Mouse (Mus musculus): ENCODE data around the gene Myt1l.

Gene Myt1l

GRCm38 (mm10) chr12:29937851-29938375 is 409.7 kb downstream of the Myt1l start:
- Histone ChIP-seq H3K36me3 (ENCODE audit: control insufficient read depth, insufficient read depth, low read length, poor library complexity, severe bottlenecking) (no peaks in the 10 kb centered on the region), H3K27me3 (ENCODE audit: control insufficient read depth, insufficient read depth, low read length, poor library complexity, severe bottlenecking) (no peaks in the 10 kb centered on the region)
- DNase-seq (ENCODE audit: low read depth, low spot score): no peak

GRCm38 (mm10) chr12:29938376-29939041 is 410.3 kb downstream of the Myt1l start:
- Histone ChIP-seq H3K36me3 (ENCODE audit: control insufficient read depth, insufficient read depth, low read length, poor library complexity, severe bottlenecking) (no peaks in the 10 kb centered on the region), H3K27me3 (ENCODE audit: control insufficient read depth, insufficient read depth, low read length, poor library complexity, severe bottlenecking) (no peaks in the 10 kb centered on the region)
- no peak for DNase-seq (ENCODE audit: low read depth, low spot score)

GRCm38 (mm10) chr12:29939261-29939671 is 411.1 kb downstream of the Myt1l start:
- DNase-seq (ENCODE audit: low read depth, low spot score): no peak

GRCm38 (mm10) chr12:29942435-29942834 is 414.3 kb downstream of the Myt1l start:
- DNase-seq (ENCODE audit: low read depth, low spot score): no peak
- Histone ChIP-seq H3K36me3 (ENCODE audit: control insufficient read depth, insufficient read depth, low read length, poor library complexity, severe bottlenecking) (no peaks in the 10 kb centered on the region), H3K27me3 (ENCODE audit: control insufficient read depth, insufficient read depth, low read length, poor library complexity, severe bottlenecking) (no peaks in the 10 kb centered on the region)

More at GRCm38 (mm10) chr12:29939261-29939671, 411.1 kb downstream of the Myt1l start:
- H3K36me3 ChIP-seq (ENCODE audit: control insufficient read depth, insufficient read depth, low read length, poor library complexity, severe bottlenecking): no peaks in the 10 kb centered on the region
- H3K27me3 ChIP-seq (ENCODE audit: control insufficient read depth, insufficient read depth, low read length, poor library complexity, severe bottlenecking): no peaks in the 10 kb centered on the region

- DNase-seq (ENCODE audit: low read depth, low spot score): no peak
- no peaks in the 10 kb centered on the region for H3K27me3 ChIP-seq (ENCODE audit: control insufficient read depth, insufficient read depth, low read length, poor library complexity, severe bottlenecking)
- no peaks in the 10 kb centered on the region for H3K36me3 ChIP-seq (ENCODE audit: control insufficient read depth, insufficient read depth, low read length, poor library complexity, severe bottlenecking)
These were observed 416.5 kb downstream of the Myt1l start for GRCm38 (mm10) chr12:29944650-29945049.

- Histone ChIP-seq H3K36me3 (ENCODE audit: control insufficient read depth, insufficient read depth, low read length, poor library complexity, severe bottlenecking) (no peaks in the 10 kb centered on the region), H3K27me3 (ENCODE audit: control insufficient read depth, insufficient read depth, low read length, poor library complexity, severe bottlenecking) (no peaks in the 10 kb centered on the region)
- DNase-seq (ENCODE audit: low read depth, low spot score): no peak
These were observed 417.1 kb downstream of the Myt1l start for GRCm38 (mm10) chr12:29945182-29945743.

- Histone ChIP-seq H3K27me3 (ENCODE audit: control insufficient read depth, insufficient read depth, low read length, poor library complexity, severe bottlenecking) (no peaks in the 10 kb centered on the region), H3K36me3 (ENCODE audit: control insufficient read depth, insufficient read depth, low read length, poor library complexity, severe bottlenecking) (no peaks in the 10 kb centered on the region)
- no peak for DNase-seq (ENCODE audit: low read depth, low spot score)
These were observed 422.9 kb downstream of the Myt1l start for GRCm38 (mm10) chr12:29951043-29951442.

- DNase-seq (ENCODE audit: low read depth, low spot score): no peak
- no peaks in the 10 kb centered on the region for H3K36me3 ChIP-seq (ENCODE audit: control insufficient read depth, insufficient read depth, low read length, poor library complexity, severe bottlenecking)
- no peaks in the 10 kb centered on the region for H3K27me3 ChIP-seq (ENCODE audit: control insufficient read depth, insufficient read depth, low read length, poor library complexity, severe bottlenecking)
These were observed 423.3 kb downstream of the Myt1l start for GRCm38 (mm10) chr12:29951485-29951884.

GRCm38 (mm10) chr12:29952102-29952501 is 423.9 kb downstream of the Myt1l start:
- no peaks in the 10 kb centered on the region for H3K36me3 ChIP-seq (ENCODE audit: control insufficient read depth, insufficient read depth, low read length, poor library complexity, severe bottlenecking)
- no peak for DNase-seq (ENCODE audit: low read depth, low spot score)
- no peaks in the 10 kb centered on the region for H3K27me3 ChIP-seq (ENCODE audit: control insufficient read depth, insufficient read depth, low read length, poor library complexity, severe bottlenecking)

GRCm38 (mm10) chr12:29953999-29954398 is 425.8 kb downstream of the Myt1l start:
- DNase-seq (ENCODE audit: low read depth, low spot score): no peak
- Histone ChIP-seq H3K27me3 (ENCODE audit: control insufficient read depth, insufficient read depth, low read length, poor library complexity, severe bottlenecking) (no peaks in the 10 kb centered on the region), H3K36me3 (ENCODE audit: control insufficient read depth, insufficient read depth, low read length, poor library complexity, severe bottlenecking) (no peaks in the 10 kb centered on the region)

GRCm38 (mm10) chr12:29954464-29954863 is 426.3 kb downstream of the Myt1l start:
- Histone ChIP-seq H3K36me3 (ENCODE audit: control insufficient read depth, insufficient read depth, low read length, poor library complexity, severe bottlenecking) (no peaks in the 10 kb centered on the region), H3K27me3 (ENCODE audit: control insufficient read depth, insufficient read depth, low read length, poor library complexity, severe bottlenecking) (no peaks in the 10 kb centered on the region)
- DNase-seq (ENCODE audit: low read depth, low spot score): no peak

GRCm38 (mm10) chr12:29956969-29957368 is 428.8 kb downstream of the Myt1l start:
- Histone ChIP-seq H3K36me3 (ENCODE audit: control insufficient read depth, insufficient read depth, low read length, poor library complexity, severe bottlenecking) (no peaks in the 10 kb centered on the region), H3K27me3 (ENCODE audit: control insufficient read depth, insufficient read depth, low read length, poor library complexity, severe bottlenecking) (no peaks in the 10 kb centered on the region)
- DNase-seq (ENCODE audit: low read depth, low spot score): no peak

GRCm38 (mm10) chr12:29958637-29959036 is 430.5 kb downstream of the Myt1l start:
- Histone ChIP-seq H3K27me3 (ENCODE audit: control insufficient read depth, insufficient read depth, low read length, poor library complexity, severe bottlenecking) (no peaks in the 10 kb centered on the region), H3K36me3 (ENCODE audit: control insufficient read depth, insufficient read depth, low read length, poor library complexity, severe bottlenecking) (no peaks in the 10 kb centered on the region)
- DNase-seq (ENCODE audit: low read depth, low spot score): no peak

GRCm38 (mm10) chr12:29961041-29961440 is 432.9 kb downstream of the Myt1l start:
- no peaks in the 10 kb centered on the region for H3K27me3 ChIP-seq (ENCODE audit: control insufficient read depth, insufficient read depth, low read length, poor library complexity, severe bottlenecking)
- H3K36me3 ChIP-seq (ENCODE audit: control insufficient read depth, insufficient read depth, low read length, poor library complexity, severe bottlenecking): no peaks in the 10 kb centered on the region
- no peak for DNase-seq (ENCODE audit: low read depth, low spot score)

- no peaks in the 10 kb centered on the region for H3K27me3 ChIP-seq (ENCODE audit: control insufficient read depth, insufficient read depth, low read length, poor library complexity, severe bottlenecking)
- no peak for DNase-seq (ENCODE audit: low read depth, low spot score)
- no peaks in the 10 kb centered on the region for H3K36me3 ChIP-seq (ENCODE audit: control insufficient read depth, insufficient read depth, low read length, poor library complexity, severe bottlenecking)
These were observed 436.8 kb downstream of the Myt1l start for GRCm38 (mm10) chr12:29965016-29965415.
